Mouse (Mus musculus) bone marrow macrophage, adult 2 months (primary cell): ENCODE measurements around the gene 4933428G20Rik.

Experiments
- CTCF ChIP-seq: IDR thresholded peaks from 2 replicates; pipeline ENCODE4 v1.5.1; 2012; ENCODE audit warnings: low read depth, mild to moderate bottlenecking, low read length, moderate library complexity
- POLR2A ChIP-seq: IDR thresholded peaks from 2 replicates; pipeline ENCODE4 v1.6.1; 2012; ENCODE audit warnings: mild to moderate bottlenecking, low read depth, low read length, borderline replicate concordance

DNA sequence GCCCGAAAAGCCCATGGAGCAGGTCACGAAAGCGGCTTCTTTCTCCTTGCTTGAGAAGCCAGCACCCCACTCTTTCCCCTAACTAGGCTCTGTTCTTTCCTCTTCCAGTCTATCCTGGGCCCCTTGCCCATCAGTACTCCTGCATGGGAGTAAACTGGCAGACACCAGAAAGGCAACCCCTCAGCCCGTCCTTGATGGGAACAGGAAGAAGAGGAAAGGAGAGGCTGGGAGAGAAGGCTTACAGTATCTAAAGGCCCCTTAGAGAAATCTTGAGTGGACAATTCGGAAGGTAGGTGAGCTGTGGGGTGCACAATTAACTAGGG is 35.1 kb upstream of the 4933428G20Rik start:
- TF ChIP-seq CTCF (no peak), POLR2A (no peak)
